Mouse (Mus musculus) left cerebral cortex, postnatal 4 days (tissue): ENCODE results near the gene Nle1. TPM values are rescaled to one million over a fixed set of nuclear protein-coding genes. Genes with fewer than 3 reads are reported as not detected.

Experiments used
- DNase-seq: peaks from one replicate; pipeline ENCODE4 v3.0.0-alpha.2; 2022
- intact Hi-C: fragments of 180-260 bp; cut with DNase I; formaldehyde crosslinking; loops from one replicate; pipeline ENCODE4 v1.15.1; 2025
- total RNA-seq, 2 experiments: library from RNA; stranded (reverse); gene quantifications; 2 replicates each; pipeline ENCODE4 v1.2.3; 2021

Nle1 gene
- total RNA-seq, 2 experiments from 2014 or later: 50.0 to 51.3 TPM

DNA sequence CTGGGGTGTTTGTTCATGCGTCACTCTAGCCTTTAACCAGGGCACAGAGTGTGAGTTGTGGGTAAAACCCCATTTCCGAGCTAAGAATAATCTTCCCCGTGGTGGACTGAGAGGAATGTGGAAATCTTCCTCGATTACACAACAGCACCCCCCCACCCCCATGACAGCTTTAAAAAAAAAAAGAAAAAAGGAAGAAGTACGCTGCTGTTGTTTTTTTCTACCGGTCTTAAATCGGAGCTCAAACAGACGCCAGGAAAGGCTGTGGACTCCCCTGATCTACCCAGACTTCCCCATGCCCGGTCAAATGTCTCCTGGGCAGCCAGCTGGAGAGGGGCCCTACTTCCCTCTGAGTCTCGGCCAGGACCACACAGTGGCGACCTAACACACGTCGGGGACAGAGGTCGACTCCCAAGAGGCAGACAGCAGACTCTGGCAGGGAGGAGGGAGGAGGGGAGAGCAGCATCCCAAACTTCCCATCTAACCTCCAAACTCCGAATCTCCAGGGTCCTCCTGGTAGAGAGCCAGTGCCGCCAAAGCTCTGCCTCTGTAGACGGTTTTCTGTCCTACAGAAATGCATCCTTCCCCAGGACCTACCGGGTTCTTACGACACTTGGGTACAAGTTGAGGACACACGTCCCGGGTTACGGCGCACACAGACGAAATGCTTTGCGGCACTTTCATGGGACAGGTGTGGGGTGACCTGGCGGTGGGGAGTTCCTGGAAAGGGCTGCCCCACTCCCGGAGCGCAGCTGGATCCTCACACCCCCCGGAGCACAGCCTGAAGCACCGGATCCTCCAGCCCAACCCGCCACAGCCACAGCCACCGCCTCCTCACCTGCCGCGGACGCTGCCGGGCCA, 37.8 kb downstream of the Nle1 start:
- intact Hi-C loops: no loop called here
- DNase-seq: peak; percentile 17

DNA sequence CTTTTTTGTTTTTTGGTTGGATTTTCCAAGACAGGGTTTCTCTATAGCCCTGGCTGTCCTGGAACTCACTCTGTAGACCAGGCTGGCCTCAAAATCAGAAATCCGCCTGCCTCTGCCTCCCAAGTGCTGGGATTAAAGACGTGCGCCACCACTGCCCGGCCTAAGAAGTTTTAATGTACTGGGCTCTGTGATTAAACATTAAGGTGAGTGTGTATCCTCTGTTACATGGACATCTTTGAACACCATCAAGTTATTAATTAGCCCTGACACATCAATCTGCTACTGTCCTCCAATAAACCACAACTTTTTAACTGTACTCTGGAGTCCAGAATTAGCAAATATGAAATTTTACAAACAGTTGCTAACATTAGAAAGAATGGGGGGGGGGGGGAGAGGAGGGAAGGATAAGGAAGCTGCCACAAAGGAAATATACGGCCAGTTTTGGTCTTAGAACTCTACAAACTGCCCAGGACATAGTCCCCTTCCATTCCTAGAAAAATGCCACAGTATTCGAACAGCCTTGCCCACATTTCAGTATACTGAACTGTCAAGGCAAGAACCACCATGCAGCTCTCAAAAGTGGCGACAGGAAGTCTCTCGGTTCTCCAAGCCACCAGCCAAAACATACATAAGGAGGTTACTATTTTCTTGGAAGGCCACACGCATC, 38.6 kb downstream of the Nle1 start:
- intact Hi-C loops: no loop called here

DNA sequence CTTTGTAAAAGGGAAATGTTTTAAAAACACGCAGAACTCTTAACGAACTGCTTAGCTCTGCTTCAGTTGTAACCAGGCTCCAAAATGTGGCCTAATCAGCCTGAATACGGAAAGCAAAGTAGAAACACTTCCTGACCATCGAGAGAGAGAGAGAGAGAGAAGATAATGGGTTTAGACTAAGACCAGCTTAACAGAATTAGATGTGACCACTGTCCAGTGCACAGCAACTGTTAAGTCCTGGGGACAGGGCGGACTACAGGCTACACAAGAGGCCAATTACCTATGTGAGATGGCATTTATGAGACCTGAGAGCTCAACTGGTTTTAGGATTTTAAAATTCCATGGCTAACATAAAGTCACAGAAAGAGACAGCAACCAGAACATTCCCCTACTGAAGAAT, 40.3 kb downstream of the Nle1 start:
- intact Hi-C loops: no loop called here
- DNase-seq: no peak

More for the DNA sequence above, 38.6 kb downstream of the Nle1 start:
- no peak for DNase-seq

DNA sequence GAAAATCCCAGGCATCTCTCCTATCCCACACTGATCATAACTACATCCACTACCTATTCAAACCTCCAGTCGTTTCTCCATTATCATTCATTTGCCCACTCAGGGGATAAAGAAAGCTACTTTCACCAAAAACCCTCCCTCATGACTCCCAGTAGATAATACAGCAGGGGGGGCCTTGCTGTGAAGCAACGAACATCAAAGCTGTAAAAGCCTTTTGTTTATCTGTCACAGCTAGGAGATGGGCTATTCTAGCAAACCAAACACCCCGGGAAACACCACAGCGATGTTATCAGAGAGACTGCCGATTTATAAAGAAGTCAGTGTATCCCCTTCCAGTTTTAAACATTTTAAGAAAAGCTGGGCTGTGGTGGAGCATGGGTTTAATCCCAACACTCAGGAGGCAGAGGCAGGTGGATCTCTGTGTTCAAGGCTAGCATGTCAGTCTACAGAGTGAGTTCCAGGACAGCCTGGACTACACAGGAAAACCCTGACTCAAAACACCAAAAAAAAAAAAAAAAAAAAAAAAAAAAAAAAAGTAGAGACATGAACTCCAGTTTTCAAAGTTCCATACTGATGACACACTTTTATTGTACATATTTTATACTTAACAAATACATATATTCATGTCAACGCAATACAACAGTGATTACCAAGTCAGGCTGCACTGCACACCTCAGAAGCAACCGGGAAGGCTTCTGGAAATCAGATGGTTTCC, 41.2 kb downstream of the Nle1 start:
- no peak for DNase-seq

DNA sequence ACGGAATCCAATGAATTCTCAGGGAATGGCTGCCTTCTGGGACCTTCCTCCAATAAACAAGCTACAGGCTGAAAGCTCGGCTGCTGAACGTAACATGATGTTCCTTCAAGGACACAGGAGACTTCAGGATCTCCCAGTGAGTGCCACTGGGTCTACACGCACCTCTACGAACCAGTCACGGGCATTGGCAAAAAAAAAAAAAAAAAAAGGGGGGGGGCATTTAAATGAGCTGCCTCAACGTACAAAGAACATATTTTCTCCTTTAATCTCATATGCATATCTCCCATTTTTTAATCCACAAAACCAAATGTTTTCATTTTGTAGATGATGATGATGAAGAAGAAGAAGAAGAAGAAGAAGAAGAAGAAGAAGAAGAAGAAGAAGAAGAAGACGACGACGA, 42.3 kb downstream of the Nle1 start:
- intact Hi-C loops: no loop called here

More for the DNA sequence above, 41.2 kb downstream of the Nle1 start:
- intact Hi-C loops: no loop called here

DNA sequence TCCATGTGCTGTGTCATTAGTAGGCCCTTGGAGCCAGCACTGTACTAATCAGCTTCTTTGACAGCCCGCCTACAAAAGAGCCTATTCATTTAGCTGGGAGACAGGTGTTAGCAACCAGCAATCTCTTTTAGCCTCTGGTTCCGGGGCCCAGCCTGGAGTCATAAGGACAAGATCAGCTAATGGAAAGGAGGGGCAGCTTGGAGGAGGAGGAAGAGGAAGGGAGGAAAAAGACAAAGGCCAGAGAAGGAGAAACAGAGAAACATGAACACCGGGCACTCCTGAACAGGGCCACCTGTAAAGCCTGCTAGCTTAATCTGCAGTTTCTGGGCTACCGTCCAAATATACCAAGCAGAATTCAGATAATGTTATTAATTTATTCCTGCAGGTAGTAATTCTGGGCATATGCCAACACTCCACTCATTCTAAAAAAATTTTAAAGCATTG, 44.7 kb downstream of the Nle1 start:
- DNase-seq: no peak
- intact Hi-C loops: no loop called here

More for the DNA sequence above, 42.3 kb downstream of the Nle1 start:
- DNase-seq: no peak

DNA sequence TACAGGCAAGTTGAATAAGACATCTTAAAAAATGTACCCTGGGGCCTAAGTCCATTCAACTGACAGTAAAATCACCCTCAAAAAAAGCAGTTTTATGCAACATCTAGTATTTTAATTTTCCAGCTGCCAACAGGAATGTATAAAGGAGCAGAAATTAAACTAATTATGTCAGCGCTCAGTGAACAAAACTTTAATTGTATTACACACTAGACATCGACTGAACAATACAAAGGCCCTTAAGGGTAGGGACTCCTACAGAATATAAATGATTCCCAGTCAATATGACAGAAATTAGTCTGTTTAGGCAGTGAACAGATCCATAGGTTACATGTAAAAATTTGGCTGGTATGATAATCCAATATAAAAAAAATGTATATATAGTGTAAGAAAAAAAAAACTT, 45.2 kb downstream of the Nle1 start:
- intact Hi-C loops: no loop called here
- no peak for DNase-seq

DNA sequence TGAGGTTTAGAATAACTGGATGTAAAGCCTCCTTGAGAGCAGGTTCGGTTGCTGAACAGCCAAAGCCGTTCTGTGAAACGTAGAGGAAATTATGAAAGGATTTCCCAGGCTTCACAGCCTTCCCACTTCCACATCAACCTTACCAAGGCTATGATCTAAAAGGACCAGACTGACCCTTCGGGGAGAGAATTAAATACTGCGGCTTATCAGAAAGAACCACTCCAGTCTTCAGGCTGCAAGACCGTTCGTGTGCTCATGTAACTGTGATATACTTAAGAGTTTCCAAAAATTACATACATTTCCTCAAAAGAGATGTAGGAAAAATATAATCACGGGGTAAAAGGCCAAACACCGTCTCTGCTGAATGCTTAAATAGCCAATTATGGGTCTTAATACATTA, 45.6 kb downstream of the Nle1 start:
- intact Hi-C loops: no loop called here
- DNase-seq: no peak

DNA sequence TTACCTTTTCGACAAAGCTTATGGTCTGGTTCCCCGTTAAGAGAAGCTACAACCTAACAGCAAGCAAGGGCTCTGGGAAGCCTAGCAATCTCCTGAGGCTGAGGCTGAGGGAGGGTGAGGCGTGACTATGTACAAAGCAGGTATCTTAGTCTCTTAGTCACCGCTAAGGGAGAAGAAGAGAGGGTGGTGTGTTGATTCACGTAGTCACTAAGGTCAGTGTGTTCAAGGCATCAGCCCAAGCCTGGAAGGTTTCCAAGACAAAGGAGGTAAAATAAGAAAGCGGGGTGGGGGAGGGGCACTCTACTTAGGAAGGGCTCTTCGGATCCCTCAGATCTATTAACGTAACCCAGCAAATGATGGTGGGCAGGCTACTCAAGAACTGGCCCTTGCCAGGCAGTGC, 46.7 kb downstream of the Nle1 start:
- no peak for DNase-seq
- intact Hi-C loops: no loop called here

DNA sequence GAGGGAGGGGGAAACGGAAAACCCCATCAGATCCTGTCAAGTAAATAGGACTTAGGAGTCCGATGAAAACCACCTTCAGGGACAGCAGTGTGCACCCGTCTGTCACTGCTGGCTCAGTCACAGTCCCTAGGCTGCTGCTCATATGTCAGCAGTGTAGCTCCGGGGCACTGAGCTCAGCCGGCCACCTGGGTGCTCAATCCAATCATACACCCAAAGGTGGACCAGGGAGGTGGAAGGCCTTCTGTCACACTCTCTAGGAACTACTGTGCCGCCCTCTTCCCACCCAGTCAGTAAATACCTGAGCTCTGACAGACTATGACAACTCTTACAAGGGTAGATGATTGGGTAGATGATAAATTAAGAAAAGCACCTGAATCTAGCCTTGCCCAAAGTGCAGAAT, 47.5 kb downstream of the Nle1 start:
- DNase-seq: no peak
- intact Hi-C loops: no loop called here

DNA sequence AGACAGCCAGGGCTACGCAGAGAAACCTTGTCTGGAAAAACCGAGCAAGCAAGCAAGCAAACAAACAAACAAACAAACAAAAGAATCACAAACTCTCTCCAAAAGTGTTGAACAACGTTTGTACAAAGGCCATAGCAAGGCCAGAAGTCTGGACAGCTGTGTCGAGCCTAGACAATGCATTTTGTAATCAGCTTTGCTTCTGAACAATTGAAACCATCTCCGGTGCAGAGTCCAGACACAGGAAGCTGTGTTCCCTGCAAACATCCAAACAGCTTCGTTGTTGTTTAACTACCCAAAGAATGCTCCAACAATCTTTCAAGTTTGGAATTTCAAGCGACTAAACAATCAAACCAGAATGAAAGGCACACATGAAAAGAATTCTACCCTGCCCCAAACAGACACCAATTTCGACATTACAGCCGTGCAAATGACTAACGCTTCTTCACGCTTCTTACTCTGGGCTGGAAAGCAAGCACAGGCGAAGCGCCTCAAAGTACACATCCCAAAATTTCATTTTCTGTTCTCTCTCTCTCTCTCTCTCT, 50.8 kb downstream of the Nle1 start:
- no peak for DNase-seq
- intact Hi-C loops: no loop called here

DNA sequence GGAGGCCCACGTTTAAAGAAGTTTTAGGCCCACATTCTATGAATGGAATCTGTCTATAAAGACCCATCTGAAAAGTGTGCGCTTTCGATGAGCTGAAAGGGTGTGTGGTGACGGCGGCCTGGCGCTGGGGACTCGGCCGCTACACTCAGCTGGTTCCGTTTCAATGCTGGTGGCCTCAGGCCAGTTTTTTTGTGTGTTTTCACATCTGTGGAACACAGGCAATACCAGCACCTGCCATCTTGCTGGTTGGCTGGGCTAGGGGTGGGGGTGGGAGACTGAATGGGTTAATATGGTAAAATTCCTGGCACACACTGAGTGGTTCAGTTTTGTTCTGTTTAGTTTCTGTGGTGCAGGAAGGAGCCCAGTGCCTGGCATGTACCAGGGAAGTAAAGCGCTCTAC, 52.2 kb downstream of the Nle1 start:
- intact Hi-C loops: no loop called here
- peak; percentile 35 for DNase-seq

DNA sequence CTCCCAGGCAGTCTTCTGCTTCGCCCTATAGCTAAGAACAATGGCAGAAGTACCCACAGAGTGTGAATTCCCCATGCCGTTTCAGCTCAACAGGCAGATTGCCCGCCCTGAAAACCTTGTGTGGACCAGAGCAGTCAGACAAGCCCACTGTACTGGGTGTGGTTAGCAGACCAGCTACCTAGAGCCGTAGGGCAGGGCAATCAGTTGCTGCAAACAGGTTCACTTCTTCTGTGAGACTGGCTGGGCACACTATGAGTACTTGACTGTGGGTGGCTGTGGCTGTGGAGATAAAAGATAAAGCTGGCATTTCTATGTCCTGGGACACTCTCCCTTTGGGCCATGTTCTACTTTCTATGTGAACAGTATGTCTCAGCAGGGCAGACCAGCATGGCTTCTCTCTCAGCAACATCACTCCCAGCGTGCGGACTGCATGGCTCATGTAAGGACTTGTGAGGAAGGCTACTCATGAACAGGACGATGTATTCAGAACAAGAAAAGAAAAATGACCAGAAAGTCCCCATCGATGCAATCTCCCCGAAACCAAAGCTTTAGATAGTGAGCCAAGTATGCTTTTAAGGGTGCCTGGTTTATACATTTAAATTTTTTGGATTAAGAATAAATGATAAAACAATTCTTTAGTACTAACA, 52.8 kb downstream of the Nle1 start:
- no peak for DNase-seq
- intact Hi-C loops: no loop called here

DNA sequence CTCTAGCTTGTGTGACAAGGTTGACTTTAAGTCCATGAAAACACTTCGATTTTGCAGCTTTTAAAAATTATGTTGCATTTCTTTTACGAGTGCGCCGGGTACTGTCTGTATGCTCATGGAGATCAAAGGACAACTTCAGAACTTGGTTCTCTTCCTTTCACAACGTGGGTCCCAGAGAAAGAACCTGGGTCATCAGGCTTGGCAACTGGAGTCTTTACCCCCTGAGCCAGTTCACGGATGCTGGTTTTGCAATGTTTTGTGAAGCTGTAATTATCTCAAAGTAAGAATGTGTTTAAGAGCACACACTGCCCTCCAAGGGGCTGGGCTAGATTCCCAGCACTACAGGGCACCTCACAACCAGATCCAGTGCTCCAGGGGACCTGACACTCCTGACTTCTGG, 54.1 kb downstream of the Nle1 start:
- intact Hi-C loops: no loop called here

DNA sequence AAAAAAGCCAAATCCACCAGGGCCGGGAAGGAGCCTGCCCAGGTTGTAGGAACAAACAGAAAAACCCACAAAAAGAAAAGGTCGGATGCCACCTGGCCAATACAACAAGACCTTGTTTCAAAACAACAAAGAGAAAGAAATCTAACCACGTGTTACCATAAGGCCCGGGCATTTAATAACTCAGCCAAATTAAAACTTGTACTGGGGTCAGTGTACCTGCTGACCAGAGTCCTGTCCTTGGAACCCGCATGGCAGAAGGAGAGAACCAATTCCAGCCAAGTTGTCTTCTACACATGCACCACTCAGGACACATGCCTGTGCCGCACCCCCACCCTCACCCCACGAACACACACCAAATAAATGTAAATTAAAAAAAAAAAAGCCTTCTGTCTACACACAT, 55.3 kb downstream of the Nle1 start:
- DNase-seq: no peak
- intact Hi-C loops: no loop called here

More for the DNA sequence above, 54.1 kb downstream of the Nle1 start:
- no peak for DNase-seq

DNA sequence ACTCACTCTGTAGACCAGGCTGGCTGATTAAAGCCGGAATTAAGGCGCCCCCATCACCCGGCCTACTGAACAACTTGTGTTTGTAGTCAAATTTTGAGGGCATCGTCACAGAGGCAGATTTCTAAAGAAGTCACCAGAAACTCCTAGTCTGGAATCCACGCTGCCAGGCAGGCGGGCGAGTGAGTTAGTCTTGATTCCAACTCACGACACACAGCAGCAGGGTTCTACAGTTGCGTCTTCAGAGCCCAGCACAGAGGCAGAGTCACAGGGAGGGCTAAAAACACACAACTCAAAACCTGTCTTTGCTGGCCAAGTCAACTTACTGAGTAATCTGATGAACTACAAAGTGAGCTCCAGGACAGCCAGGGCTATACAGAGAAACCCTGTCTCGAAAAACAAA, 55.7 kb downstream of the Nle1 start:
- no peak for DNase-seq
- intact Hi-C loops: no loop called here

DNA sequence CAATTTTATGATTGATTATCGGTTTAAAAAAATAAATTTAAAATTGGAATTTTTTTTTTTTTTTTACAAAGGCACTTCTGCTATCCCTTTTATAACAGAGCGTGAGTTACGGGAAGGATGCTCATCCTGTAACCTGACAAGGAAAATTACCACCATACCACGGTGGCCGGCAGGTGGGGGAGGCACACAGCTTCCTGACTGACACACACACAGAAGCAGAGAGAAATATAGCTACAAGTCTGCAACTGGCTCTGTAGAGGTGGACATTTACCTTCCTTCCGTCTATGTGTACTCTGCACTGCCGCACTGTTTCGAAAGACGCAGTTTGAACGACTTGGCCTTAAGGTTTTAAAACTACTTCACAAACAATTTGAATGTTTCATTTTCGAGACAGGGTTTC, 56.1 kb downstream of the Nle1 start:
- DNase-seq: no peak
- intact Hi-C loops: no loop called here
